Mouse (Mus musculus) midbrain, embryonic 11.5 days (tissue): ENCODE measurements at regions not wholly inside any gene's neighbourhood (a gene's known extent, or its start where the extent isn't known, plus 50 kb on each side); places are given as distances from the start of the nearest gene placed in this dataset.
A peak's percentile ranks its signal among the peaks of the same experiment; 100 is the strongest.

Experiments
- ATAC-seq: fragments of 200-750 bp; cut with Nextera tagmentation; 2 replicates; pipeline ENCODE4 v1.8.0; 2017; ENCODE audit warnings: moderate TSS enrichment, moderate library complexity; ENCODE audit not compliant: low FRiP score
- DNase-seq: peaks from one replicate; pipeline ENCODE4 v3.0.0; 2015; ENCODE audit warnings: low spot score; ENCODE audit errors: missing footprints
- H3K27ac ChIP-seq: fragments of 300-500 bp; sonication (generic); 2 replicates; pipeline ENCODE4 v1.5.1; 2014; ENCODE audit warnings: low read depth, low read length
- H3K27me3 ChIP-seq: fragments of 300-500 bp; sonication (generic); 2 replicates; pipeline ENCODE4 v1.6.1; 2014; ENCODE audit warnings: mild to moderate bottlenecking, low read length, moderate library complexity, mixed read lengths; ENCODE audit not compliant: control insufficient read depth, insufficient read depth
- H3K36me3 ChIP-seq: fragments of 300-500 bp; sonication (generic); 2 replicates; pipeline ENCODE4 v1.6.1; 2014; ENCODE audit warnings: mild to moderate bottlenecking, low read length, moderate library complexity, mixed read lengths; ENCODE audit not compliant: control insufficient read depth, insufficient read depth
- H3K4me1 ChIP-seq: fragments of 300-500 bp; sonication (generic); 2 replicates; pipeline ENCODE4 v1.6.1; 2014; ENCODE audit warnings: low read length; ENCODE audit not compliant: control insufficient read depth, insufficient read depth
- H3K4me2 ChIP-seq: fragments of 300-500 bp; sonication (generic); 2 replicates; pipeline ENCODE4 v1.6.1; 2014; ENCODE audit warnings: mild to moderate bottlenecking, moderate library complexity
- H3K4me3 ChIP-seq: fragments of 300-500 bp; sonication (generic); 2 replicates; pipeline ENCODE4 v1.5.1; 2014; ENCODE audit warnings: low read depth, low read length
- H3K9ac ChIP-seq: fragments of 300-500 bp; sonication (generic); 2 replicates; pipeline ENCODE4 v1.6.1; 2014; ENCODE audit warnings: low read length
- H3K9me3 ChIP-seq: fragments of 300-500 bp; sonication (generic); 2 replicates; pipeline ENCODE4 v1.6.1; 2016; ENCODE audit warnings: low read length; ENCODE audit not compliant: control insufficient read depth
- WGBS: fragments of 180-500 bp; shearing (Covaris S2); extraction: QIAGEN DNeasy Blood & Tissue Kit; methylation state at CpG from one replicate; pipeline ENCODE4 v1.1.7; 2014; 5-methylcytosine and 5-hydroxymethylcytosine counted together

DNA sequence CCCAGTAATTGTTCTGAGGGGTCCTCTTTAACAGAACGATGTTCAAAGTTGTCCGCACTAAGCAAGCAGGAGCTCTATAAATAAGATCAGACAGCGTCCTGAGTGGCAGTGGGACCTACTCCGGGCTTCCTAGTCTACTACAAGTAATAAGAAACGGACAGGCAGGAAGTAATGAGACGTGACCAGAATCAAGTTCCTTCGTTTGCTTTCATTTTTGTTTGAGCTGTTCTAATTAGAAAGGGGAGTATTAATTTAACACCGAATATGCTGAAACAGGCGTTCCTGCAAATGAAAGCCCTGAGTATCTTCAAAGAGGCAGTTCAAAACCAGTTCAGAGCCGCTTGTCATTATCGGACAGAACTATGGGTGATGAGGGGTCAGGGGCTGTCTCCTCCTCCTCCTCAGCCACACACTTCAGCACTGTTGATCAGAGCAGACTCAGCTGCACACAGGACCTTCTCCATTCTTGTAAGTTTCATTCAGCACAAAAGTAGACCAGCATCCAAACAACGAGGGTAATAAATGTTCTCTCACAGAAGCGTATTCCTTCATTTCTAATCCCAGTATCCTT, 439.2 kb upstream of the Intu start:
- H3K4me3 ChIP-seq, result no peak overlapping the region
- no peaks in the 10 kb centered on the region for H3K36me3 ChIP-seq
- H3K4me1 ChIP-seq, result 0 out of 2 replicates have a peak, but pooled peaks cover 3% of the 10 kb centered on the region
- H3K27me3 ChIP-seq, result no peaks in the 10 kb centered on the region
- ATAC-seq (no peak), DNase-seq (no peak)
- WGBS, result 87% methylated on average over 13 of the region's 13 CpGs
- no peak overlapping the region for H3K27ac ChIP-seq
- H3K9ac ChIP-seq, result no peak overlapping the region
- no peak overlapping the region for H3K4me2 ChIP-seq
- no peaks in the 10 kb centered on the region for H3K9me3 ChIP-seq

GRCm38 (mm10) chr3:40092765-40093368, 438.2 kb upstream of the Intu start:
- peak; percentile 80 for ATAC-seq
- Histone ChIP-seq H3K4me2 (no peak overlapping the region), H3K9me3 (no peaks in the 10 kb centered on the region), H3K36me3 (no peaks in the 10 kb centered on the region), H3K27me3 (no peaks in the 10 kb centered on the region), H3K4me3 (no peak overlapping the region), H3K4me1 (0 out of 2 replicates have a peak, but pooled peaks cover 3% of the 10 kb centered on the region), H3K9ac (no peak overlapping the region), H3K27ac (no peak overlapping the region)
- DNase-seq, result peak; percentile 85
- 17% methylated on average over 8 of the region's 8 CpGs for WGBS

DNA sequence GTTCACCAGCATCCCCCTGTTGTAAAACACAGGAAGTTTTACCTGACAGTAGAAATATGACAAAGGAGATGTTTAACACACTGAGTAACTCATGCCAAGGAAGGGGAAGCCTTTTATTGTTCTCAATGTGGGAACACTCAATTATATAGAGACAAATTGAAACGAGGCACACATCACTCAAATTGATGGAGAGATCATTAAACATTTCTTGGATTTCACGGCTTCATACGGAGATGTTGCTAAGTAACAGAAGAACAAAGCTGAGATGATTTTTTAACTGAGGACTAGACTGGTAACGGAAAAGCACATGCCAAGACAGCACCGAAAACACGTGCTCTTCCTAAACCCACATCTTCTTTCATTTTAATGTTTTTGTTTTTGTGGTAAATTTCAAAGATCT, 437.0 kb upstream of the Intu start:
- 85% methylated on average over 6 of the region's 6 CpGs for WGBS
- DNase-seq, result no peak
- no peak for ATAC-seq
- Histone ChIP-seq H3K9ac (no peak overlapping the region), H3K4me3 (no peak overlapping the region), H3K9me3 (no peaks in the 10 kb centered on the region), H3K27ac (no peak overlapping the region), H3K27me3 (no peaks in the 10 kb centered on the region), H3K36me3 (no peaks in the 10 kb centered on the region), H3K4me2 (no peak overlapping the region), H3K4me1 (0 out of 2 replicates have a peak, but pooled peaks cover 3% of the 10 kb centered on the region)

DNA sequence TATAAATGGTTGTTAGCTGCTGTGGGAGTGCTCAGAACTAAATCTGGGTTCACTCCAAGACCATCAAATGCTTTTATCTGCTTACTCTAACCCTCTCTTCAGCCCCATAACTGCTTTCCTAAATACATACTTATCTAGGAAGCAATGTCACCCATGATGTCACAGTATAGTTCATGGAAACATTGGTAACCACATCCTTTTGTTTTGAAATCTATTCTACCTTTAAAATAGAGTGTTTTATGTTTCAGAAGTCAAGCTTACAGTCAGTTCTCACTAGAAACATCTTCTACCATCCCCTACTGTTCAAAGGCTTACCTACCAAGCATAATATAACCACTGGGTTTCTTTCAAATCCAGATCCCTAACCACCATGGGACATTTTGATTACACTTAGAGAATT, 436.4 kb upstream of the Intu start:
- Histone ChIP-seq H3K27me3 (no peaks in the 10 kb centered on the region), H3K36me3 (no peaks in the 10 kb centered on the region), H3K9ac (no peak overlapping the region), H3K27ac (no peak overlapping the region), H3K4me1 (0 out of 2 replicates have a peak, but pooled peaks cover 3% of the 10 kb centered on the region), H3K4me3 (no peak overlapping the region), H3K4me2 (no peak overlapping the region), H3K9me3 (no peaks in the 10 kb centered on the region)
- ATAC-seq, result no peak
- no peak for DNase-seq

- DNase-seq (peak; percentile 89), ATAC-seq (peak; percentile 91)
- no peaks in the 10 kb centered on the region for H3K27me3 ChIP-seq
- WGBS, result 11% methylated on average over 4 of the region's 4 CpGs
- no peak overlapping the region for H3K4me2 ChIP-seq
- H3K9ac ChIP-seq, result no peak overlapping the region
- peaks cover 6% of the 10 kb centered on the region; the same call in 1 of the 2 replicates for H3K4me1 ChIP-seq
- no peaks in the 10 kb centered on the region for H3K36me3 ChIP-seq
- H3K9me3 ChIP-seq, result no peaks in the 10 kb centered on the region
- H3K27ac ChIP-seq, result no peak overlapping the region
- H3K4me3 ChIP-seq, result no peak overlapping the region
These were observed 428.4 kb upstream of the Intu start for GRCm38 (mm10) chr3:40102698-40103097.

- no peaks in the 10 kb centered on the region for H3K9me3 ChIP-seq
These were observed 416.3 kb upstream of the Intu start for GRCm38 (mm10) chr3:40114811-40115210.

GRCm38 (mm10) chr3:40118551-40118950, 412.5 kb upstream of the Intu start:
- Histone ChIP-seq H3K4me2 (no peak overlapping the region), H3K27me3 (no peaks in the 10 kb centered on the region; the same call in 1 of the 2 replicates), H3K9ac (no peak overlapping the region), H3K27ac (no peak overlapping the region), H3K4me3 (no peak overlapping the region), H3K9me3 (no peaks in the 10 kb centered on the region), H3K36me3 (no peaks in the 10 kb centered on the region), H3K4me1 (peaks cover 13% of the 10 kb centered on the region)
- no peak for ATAC-seq
- DNase-seq, result peak; percentile 60
- WGBS, result 80% methylated on average over 3 of the region's 3 CpGs

More at GRCm38 (mm10) chr3:40114811-40115210, 416.3 kb upstream of the Intu start:
- no peaks in the 10 kb centered on the region for H3K36me3 ChIP-seq
- WGBS, result 69% methylated on average over 4 of the region's 4 CpGs
- ATAC-seq (no peak), DNase-seq (peak; percentile 78)
- H3K4me1 ChIP-seq, result peaks cover 5% of the 10 kb centered on the region
- no peak overlapping the region for H3K9ac ChIP-seq
- H3K4me2 ChIP-seq, result no peak overlapping the region
- no peaks in the 10 kb centered on the region for H3K27me3 ChIP-seq
- H3K4me3 ChIP-seq, result no peak overlapping the region
- no peak overlapping the region for H3K27ac ChIP-seq

DNA sequence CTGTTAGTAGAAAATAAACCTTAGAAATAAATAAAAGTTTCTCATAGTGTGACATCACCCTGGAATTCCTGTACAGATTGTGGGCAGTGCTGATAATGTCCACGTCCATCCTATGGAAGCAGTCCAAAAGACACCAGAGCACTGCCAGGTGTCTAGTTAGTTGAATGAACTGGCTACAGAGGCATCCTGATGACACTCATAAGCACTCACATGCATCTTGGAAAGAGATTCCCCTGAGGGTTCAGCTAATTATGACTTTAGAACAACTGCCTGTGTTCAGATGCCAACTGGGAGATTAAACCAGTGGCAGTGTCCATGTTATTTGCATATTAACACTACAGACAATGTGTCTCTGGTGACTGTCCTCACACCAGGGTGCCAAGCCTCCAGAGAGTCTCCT, 411.6 kb upstream of the Intu start:
- H3K9me3 ChIP-seq, result no peaks in the 10 kb centered on the region
- H3K9ac ChIP-seq, result no peak overlapping the region
- H3K4me3 ChIP-seq, result no peak overlapping the region
- no peak overlapping the region for H3K27ac ChIP-seq
- no peaks in the 10 kb centered on the region; the same call in 1 of the 2 replicates for H3K27me3 ChIP-seq
- 58% methylated on average over 1 of the region's 1 CpGs for WGBS
- ATAC-seq, result no peak
- no peaks in the 10 kb centered on the region for H3K36me3 ChIP-seq
- peaks cover 19% of the 10 kb centered on the region for H3K4me1 ChIP-seq
- DNase-seq, result peak; percentile 76
- H3K4me2 ChIP-seq, result no peak overlapping the region

GRCm38 (mm10) chr3:40120298-40120875, 410.7 kb upstream of the Intu start:
- no peaks in the 10 kb centered on the region for H3K9me3 ChIP-seq
- no peaks in the 10 kb centered on the region; the same call in 1 of the 2 replicates for H3K27me3 ChIP-seq
- no peaks in the 10 kb centered on the region for H3K36me3 ChIP-seq
- 35% methylated on average over 4 of the region's 4 CpGs for whole genome bisulfite sequencing
- H3K27ac ChIP-seq, result no peak overlapping the region
- peak; percentile 92 for DNase-seq
- H3K4me1 ChIP-seq, result peaks cover 22% of the 10 kb centered on the region
- H3K9ac ChIP-seq, result no peak overlapping the region
- no peak overlapping the region for H3K4me3 ChIP-seq
- no peak overlapping the region for H3K4me2 ChIP-seq
- ATAC-seq, result peak; percentile 72
